Mouse (Mus musculus) G1E (cell line): ENCODE results near the gene Myo16.

Source experiments
- CTCF ChIP-seq: IDR thresholded peaks from 2 replicates; pipeline ENCODE4 v1.5.1; 2012; ENCODE audit warnings: low read depth, low read length, inconsistent platforms, mixed read lengths
- GATA1 ChIP-seq: IDR thresholded peaks from 2 replicates; pipeline ENCODE4 v1.6.1; 2012; ENCODE audit warnings: borderline replicate concordance, low read length, inconsistent platforms, mixed read lengths
- GATA2 ChIP-seq: IDR thresholded peaks from 2 replicates; pipeline ENCODE4 v1.6.1; 2012; ENCODE audit warnings: low read depth, low read length, inconsistent platforms, borderline replicate concordance
- POLR2AphosphoS5 ChIP-seq: IDR thresholded peaks from 2 replicates; pipeline ENCODE4 v1.6.1; 2012; ENCODE audit warnings: low read depth, low read length, inconsistent platforms; ENCODE audit not compliant: insufficient replicate concordance
- TAL1 ChIP-seq: conservative IDR thresholded peaks from 2 replicates; pipeline ENCODE4 v1.6.1; 2012; ENCODE audit warnings: low read depth, low read length, inconsistent platforms, mixed read lengths

GRCm38 (mm10) chr8:10613371-10613770 lies 459.7 kb downstream of the Myo16 start:
- TF ChIP-seq CTCF (no peak), TAL1 (no peak), POLR2AphosphoS5 (no peak), GATA1 (no peak), GATA2 (no peak)
